Mouse (Mus musculus): ENCODE results near the gene Rad18. TPM values are rescaled to one million over a fixed set of nuclear protein-coding genes. Genes with fewer than 3 reads are reported as not detected.

Gene Rad18
- polyA plus RNA-seq (2017; shearing (Covaris generic)): 58.4 TPM

DNA sequence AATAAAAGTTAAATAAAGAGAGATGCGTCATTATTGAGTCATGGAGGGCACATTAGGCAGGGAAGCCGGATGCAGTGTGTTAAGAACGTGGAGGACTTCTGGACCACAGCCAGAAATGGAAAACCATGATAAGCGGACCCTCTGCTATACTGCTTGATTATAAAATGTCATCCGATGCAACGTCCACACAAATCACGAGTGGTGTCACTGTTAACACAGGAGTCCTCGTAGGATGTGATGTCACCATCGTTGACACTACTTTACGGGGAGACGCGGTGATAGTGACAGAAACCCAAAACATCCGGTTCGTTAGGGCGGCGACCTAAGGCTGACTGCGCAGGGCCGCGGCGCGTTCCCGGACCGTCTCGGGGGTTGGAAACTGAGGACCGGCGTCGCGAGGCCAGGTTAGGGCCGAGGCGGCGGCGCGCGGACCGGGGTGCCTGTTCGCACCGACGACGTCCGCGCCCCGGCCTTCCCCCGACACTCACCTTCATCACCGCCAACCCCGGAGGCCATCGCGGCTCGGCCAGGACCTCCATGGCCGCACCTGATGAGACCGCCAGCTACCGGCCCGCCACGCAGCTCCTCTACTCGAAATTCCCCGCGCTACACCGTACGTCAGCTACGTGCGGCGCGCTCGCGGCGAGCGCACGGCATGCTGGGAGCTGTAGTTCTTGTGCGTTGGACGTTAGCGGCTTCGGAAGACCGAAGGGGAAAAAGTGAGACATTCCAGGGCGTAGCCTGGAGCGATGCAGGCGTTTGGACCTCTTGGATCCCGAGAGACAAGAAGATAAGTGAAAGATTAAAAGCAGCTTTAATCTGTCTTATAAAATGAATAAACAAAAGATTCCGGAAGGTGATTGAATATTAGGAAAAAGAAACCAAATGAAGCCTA, at the start of gene Rad18:
Gene Rad18 (minus strand): TSS at position 631 of the 895 bp plus-strand sequence.

Other genes with a start within 250 kb of the Rad18 start
- gene Cav3, start 237.2 kb downstream of the Rad18 start, polyA plus RNA-seq (2017; shearing (Covaris generic)): not detected
- not detected for gene Oxtr, start 206.7 kb downstream of the Rad18 start, polyA plus RNA-seq (2017; shearing (Covaris generic))